Mouse (Mus musculus) heart, postnatal 0 days (tissue): Measurements from ENCODE around the gene Zfp334. TPM values are rescaled to one million over a fixed set of nuclear protein-coding genes. Genes with fewer than 3 reads are reported as not detected.
A peak's percentile ranks its signal among the peaks of the same experiment; 100 is the strongest.

Experiments used
- ATAC-seq: fragments of 200-750 bp; cut with Nextera tagmentation; 2 replicates; pipeline ENCODE4 v1.8.0; 2017; ENCODE audit warnings: low read depth, moderate number of reproducible peaks, moderate library complexity; ENCODE audit not compliant: insufficient read depth
- DNase-seq: peaks from one replicate; pipeline ENCODE4 v3.0.0-alpha.2; 2016; ENCODE audit warnings: low spot score
- H3K27ac ChIP-seq: fragments of 300-500 bp; sonication (generic); 2 replicates; pipeline ENCODE4 v1.5.1; 2014; ENCODE audit warnings: low read depth, mild to moderate bottlenecking
- H3K27me3 ChIP-seq: fragments of 300-500 bp; sonication (generic); 2 replicates; pipeline ENCODE4 v1.6.1; 2014; ENCODE audit warnings: low read length, mixed read lengths; ENCODE audit not compliant: control insufficient read depth, insufficient read depth
- H3K36me3 ChIP-seq: fragments of 300-500 bp; sonication (generic); replicated peaks from 2 replicates; pipeline ENCODE4 v1.6.1; 2014; ENCODE audit warnings: low read length, mixed read lengths; ENCODE audit not compliant: control insufficient read depth, insufficient read depth
- H3K4me1 ChIP-seq: fragments of 300-500 bp; sonication (generic); 2 replicates; pipeline ENCODE4 v1.6.1; 2014; ENCODE audit warnings: antibody characterized with exemption; ENCODE audit not compliant: control insufficient read depth, insufficient read depth
- H3K4me2 ChIP-seq: fragments of 300-500 bp; sonication (generic); 2 replicates; pipeline ENCODE4 v1.6.1; 2014; ENCODE audit warnings: low read depth, mild to moderate bottlenecking, low read length, moderate library complexity
- H3K4me3 ChIP-seq: fragments of 300-500 bp; sonication (generic); 2 replicates; pipeline ENCODE4 v1.5.1; 2014; ENCODE audit warnings: low read depth, low read length
- H3K9ac ChIP-seq: fragments of 300-500 bp; sonication (generic); replicated peaks from 2 replicates; pipeline ENCODE4 v1.6.1; 2014; ENCODE audit warnings: low read depth, low read length, mixed read lengths
- H3K9me3 ChIP-seq: fragments of 300-500 bp; sonication (generic); replicated peaks from 2 replicates; pipeline ENCODE4 v1.6.1; 2016; ENCODE audit warnings: low read length; ENCODE audit not compliant: control insufficient read depth
- CTCF ChIP-seq: IDR thresholded peaks from 2 replicates; pipeline ENCODE4 v1.5.1; 2016; ENCODE audit warnings: antibody characterized with exemption, control low read depth, low read depth
- EP300 ChIP-seq: IDR thresholded peaks from 2 replicates; pipeline ENCODE4 v1.6.1; 2016; ENCODE audit warnings: antibody characterized with exemption, low read depth
- WGBS: fragments of 180-500 bp; shearing (Covaris S2); extraction: QIAGEN DNeasy Blood & Tissue Kit; methylation state at CpG from one replicate; pipeline ENCODE4 v1.1.7; 2014; 5-methylcytosine and 5-hydroxymethylcytosine counted together
- polyA plus RNA-seq: library from polyadenylated mRNA; unstranded; fragments of >200 nt; fragmentation: Nextera tagmentation; extraction: Ambion mirVana; gene quantifications from 2 replicates; pipeline ENCODE4 v1.2.1, GENCODE M21; 2015
- total RNA-seq: library from RNA; depleted of rRNA; stranded (reverse); fragments of >200 nt; gene quantifications from 2 replicates; pipeline ENCODE4 v1.2.3, GENCODE M21; 2014; ENCODE audit warnings: low replicate concordance

Gene Zfp334
- total and polyA plus RNA-seq, 2 experiments from 2014 or later, result 1.4 to 3.3 TPM

GRCm38 (mm10) chr2:165375478-165375877 is 12.6 kb downstream of the Zfp334 start:
- Histone ChIP-seq H3K4me3 (no peak overlapping the region), H3K27ac (no peak overlapping the region), H3K27me3 (no peaks in the 10 kb centered on the region), H3K9me3 (peaks cover 6% of the 10 kb centered on the region), H3K9ac (no peak overlapping the region), H3K36me3 (peaks cover 32% of the 10 kb centered on the region), H3K4me2 (no peak overlapping the region), H3K4me1 (no peaks in the 10 kb centered on the region)
- 60% methylated on average over 5 of the region's 5 CpGs for WGBS
- TF ChIP-seq CTCF (no peak), EP300 (no peak)
- no peak for ATAC-seq
- no peak for DNase-seq

GRCm38 (mm10) chr2:165371066-165371465 is 17.0 kb downstream of the Zfp334 start:
- no peak for ATAC-seq
- Histone ChIP-seq H3K27me3 (peaks cover 30% of the 10 kb centered on the region), H3K4me3 (no peak overlapping the region), H3K9me3 (no peaks in the 10 kb centered on the region), H3K36me3 (no peaks in the 10 kb centered on the region), H3K9ac (no peak overlapping the region), H3K4me2 (no peak overlapping the region), H3K27ac (no peak overlapping the region), H3K4me1 (no peaks in the 10 kb centered on the region)
- no peak for DNase-seq
- TF ChIP-seq CTCF (no peak), EP300 (no peak)
- 43% methylated on average over 3 of the region's 3 CpGs for WGBS

DNA sequence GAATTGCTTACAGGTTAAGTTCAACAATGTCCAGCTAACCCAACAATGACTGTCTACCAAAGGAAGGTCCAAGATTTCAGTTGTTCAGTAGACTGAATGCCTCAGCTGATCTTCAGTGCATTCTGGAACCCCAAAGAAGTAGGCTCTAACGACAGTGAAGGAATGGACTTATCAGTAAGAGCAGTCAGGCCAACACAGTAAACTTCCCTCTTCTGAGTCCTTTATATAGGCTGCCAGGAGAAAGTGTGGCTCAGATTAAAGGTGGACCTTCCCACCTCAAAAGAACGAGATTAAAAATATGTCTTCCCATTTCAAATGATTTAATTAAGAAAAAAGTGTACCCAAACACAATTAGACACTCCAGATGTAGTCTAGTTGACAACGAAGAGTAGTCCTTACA is 17.7 kb downstream of the Zfp334 start:
- Histone ChIP-seq H3K9me3 (no peaks in the 10 kb centered on the region), H3K27ac (no peak overlapping the region), H3K4me3 (no peak overlapping the region), H3K36me3 (no peaks in the 10 kb centered on the region), H3K27me3 (peaks cover 37% of the 10 kb centered on the region), H3K4me2 (no peak overlapping the region), H3K9ac (no peak overlapping the region), H3K4me1 (no peaks in the 10 kb centered on the region)
- ATAC-seq (no peak), DNase-seq (no peak)
- TF ChIP-seq CTCF, result no peak
- no peak for TF ChIP-seq EP300
- 54% methylated on average over 3 of the region's 3 CpGs for WGBS

DNA sequence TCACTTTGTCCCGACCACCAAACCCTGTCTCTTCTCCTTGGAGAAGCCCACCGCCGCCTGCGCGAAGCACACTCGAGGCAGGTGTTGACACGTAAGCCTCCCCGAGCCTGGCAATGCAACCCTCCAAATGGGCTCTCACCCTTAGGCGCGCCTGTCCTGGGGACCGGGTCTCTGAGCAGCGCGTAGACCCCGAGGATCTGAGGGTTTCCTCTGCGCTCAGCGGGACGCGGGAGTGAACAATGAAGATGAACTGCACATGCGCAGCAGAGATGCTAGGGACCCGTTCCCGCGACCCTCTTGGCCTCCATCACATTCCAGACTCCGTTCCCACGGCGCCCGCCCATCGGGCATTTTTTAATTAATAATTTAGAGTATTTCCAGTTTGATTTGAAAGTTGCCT is 19.6 kb downstream of the Zfp334 start, which contains the start of gene Zfp663:
Zfp663 (minus strand) TSS at position 234 of the 400 bp plus-strand sequence.
- Histone ChIP-seq H3K4me2 (peak within 1 kb of the TSS; percentile 24), H3K9ac (no peak within 1 kb of the TSS), H3K36me3 (no peaks in the 10 kb centered on the region), H3K4me1 (no peaks in the 10 kb centered on the region), H3K4me3 (no peak within 1 kb of the TSS), H3K9me3 (no peaks in the 10 kb centered on the region), H3K27ac (no peak within 1 kb of the TSS), H3K27me3 (peaks cover 47% of the 10 kb centered on the region)
- no peak for ATAC-seq
- 3% methylated on average over 27 of the region's 27 CpGs for WGBS
- no peak for DNase-seq
- no peak for TF ChIP-seq EP300
- no peak for TF ChIP-seq CTCF

- ATAC-seq, result no peak
- Histone ChIP-seq H3K4me1 (no peaks in the 10 kb centered on the region), H3K27me3 (peaks cover 47% of the 10 kb centered on the region)
Measured at GRCm38 (mm10) chr2:165367868-165368439, 20.1 kb downstream of the Zfp334 start.

DNA sequence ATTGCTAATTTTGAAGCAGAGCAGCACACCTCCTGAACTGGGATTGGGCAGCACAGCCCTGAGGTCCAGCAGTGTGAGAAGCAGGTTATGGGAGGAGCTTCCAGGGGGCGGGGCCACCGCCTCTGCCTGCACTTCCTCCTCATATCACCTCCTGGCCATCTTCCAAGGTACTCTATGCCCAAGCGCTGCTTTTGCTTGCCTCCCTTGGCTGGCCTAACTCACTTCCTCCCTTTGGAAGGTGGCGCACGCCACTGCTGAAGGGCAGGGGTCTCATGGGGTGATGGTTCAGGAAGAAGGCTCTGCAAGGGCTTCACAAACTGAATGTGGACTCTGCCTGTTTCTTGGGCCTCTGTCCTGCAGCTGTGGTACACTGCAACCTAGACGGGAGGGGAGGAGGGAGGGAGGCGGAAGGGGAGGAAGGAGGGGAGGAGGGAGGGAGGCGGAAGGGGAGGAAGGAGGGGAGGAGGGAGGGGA is 21.0 kb downstream of the Zfp334 start:
- DNase-seq (no peak), ATAC-seq (0 out of 2 replicates have a peak, but pooled peaks have one; percentile 11)
- Histone ChIP-seq H3K9ac (no peak overlapping the region), H3K36me3 (no peaks in the 10 kb centered on the region), H3K4me1 (no peaks in the 10 kb centered on the region), H3K9me3 (no peaks in the 10 kb centered on the region), H3K4me3 (no peak overlapping the region), H3K27me3 (peaks cover 47% of the 10 kb centered on the region), H3K4me2 (no peak overlapping the region), H3K27ac (no peak overlapping the region)
- TF ChIP-seq CTCF (no peak), EP300 (no peak)
- WGBS, result 7% methylated on average over 5 of the region's 8 CpGs

More at GRCm38 (mm10) chr2:165367868-165368439, 20.1 kb downstream of the Zfp334 start:
- DNase-seq, result no peak
- Histone ChIP-seq H3K4me2 (peak overlapping the region; percentile 24), H3K9ac (no peak overlapping the region), H3K27ac (no peak overlapping the region), H3K9me3 (no peaks in the 10 kb centered on the region), H3K4me3 (no peak overlapping the region), H3K36me3 (no peaks in the 10 kb centered on the region)
- TF ChIP-seq EP300, result no peak
- TF ChIP-seq CTCF, result no peak
- 4% methylated on average over 13 of the region's 13 CpGs for WGBS
